Mouse (Mus musculus) thymus, adult 2 months (tissue): ENCODE data around the gene 4931428F04Rik.

Experiments used
- CTCF ChIP-seq: fragments of 200-500 bp; IDR thresholded peaks from 2 replicates; pipeline ENCODE4 v1.5.1; 2012; ENCODE audit warnings: mild to moderate bottlenecking, control low read depth, low read length, moderate library complexity, borderline replicate concordance; ENCODE audit not compliant: control insufficient read depth, poor library complexity, insufficient read depth; ENCODE audit errors: extremely low read depth
- POLR2A ChIP-seq: fragments of 200-500 bp; IDR thresholded peaks from 2 replicates; pipeline ENCODE4 v1.6.1; 2012; ENCODE audit warnings: mild to moderate bottlenecking, low read length, control low read depth, moderate library complexity; ENCODE audit not compliant: control insufficient read depth, poor library complexity, insufficient read depth; ENCODE audit errors: extremely low read depth

DNA sequence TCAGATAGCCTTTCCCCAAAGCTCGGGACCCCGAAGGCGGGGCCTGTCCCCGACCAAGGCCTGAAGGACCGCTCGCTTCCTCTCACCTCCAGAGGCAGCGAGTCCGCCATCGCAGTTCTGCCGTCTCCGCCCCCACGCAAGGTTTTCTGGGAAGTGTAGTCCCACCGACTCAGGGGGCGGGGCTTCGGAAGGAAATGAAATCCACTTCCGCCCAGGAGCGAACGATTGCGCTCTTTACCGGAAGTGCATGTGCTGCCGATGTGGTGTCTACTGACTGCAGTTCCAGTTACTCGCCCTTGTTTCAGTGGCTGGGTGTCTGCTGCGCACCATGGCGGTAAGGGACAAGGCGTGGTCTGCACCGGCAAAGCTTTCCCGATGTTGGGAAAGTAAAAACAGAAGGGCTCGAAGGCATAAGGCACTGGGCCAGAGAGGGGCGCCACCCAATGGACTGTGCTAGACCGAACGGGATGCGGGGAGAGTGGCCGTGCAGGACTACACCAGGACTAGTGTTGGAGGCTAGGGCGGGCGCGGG is 36.5 kb upstream of the 4931428F04Rik start, which contains the start of the genes Lrrc29 and Tmem208:
- TF ChIP-seq CTCF (peak; percentile 63; the same call in 1 of the 2 replicates), POLR2A (peak; percentile 79)
